Mouse (Mus musculus): ENCODE data around the gene Pdlim7. TPM values are rescaled to one million over a fixed set of nuclear protein-coding genes. Genes with fewer than 3 reads are reported as not detected.

The Pdlim7 gene
- polyA plus RNA-seq, 1 experiment from 2014 or later = 229 TPM

- H3K9me3 ChIP-seq (replicated peaks; ENCODE audit: control insufficient read depth, low read length) = no peaks in the 10 kb centered on the region
- H3K27me3 ChIP-seq (ENCODE audit: control insufficient read depth, insufficient read depth, low read length) = peaks cover 39% of the 10 kb centered on the region
- no peak for ATAC-seq (replicated peaks; ENCODE audit: extremely low read depth, insufficient read depth, low FRiP score)
- no peak overlapping the region for H3K27ac ChIP-seq (ENCODE audit: low read length)
- peaks cover 27% of the 10 kb centered on the region for H3K36me3 ChIP-seq (ENCODE audit: control insufficient read depth, insufficient read depth)
- 93% methylated on average over 8 of the region's 8 CpGs for WGBS
- no peak overlapping the region for H3K4me2 ChIP-seq (ENCODE audit: low read depth, low read length)
- peaks cover 16% of the 10 kb centered on the region for H3K4me1 ChIP-seq (ENCODE audit: control insufficient read depth, insufficient read depth, low read length)
- no peak overlapping the region for H3K9ac ChIP-seq (ENCODE audit: low read length)
- H3K4me3 ChIP-seq (ENCODE audit: low read length) = no peak overlapping the region
These were observed 37.2 kb downstream of the Pdlim7 start for GRCm38 (mm10) chr13:55476256-55476655.

GRCm38 (mm10) chr13:55475750-55476149 lies 37.7 kb downstream of the Pdlim7 start:
- H3K9ac ChIP-seq (ENCODE audit: low read length) = no peak overlapping the region
- H3K36me3 ChIP-seq (ENCODE audit: control insufficient read depth, insufficient read depth) = peaks cover 23% of the 10 kb centered on the region
- peaks cover 39% of the 10 kb centered on the region for H3K27me3 ChIP-seq (ENCODE audit: control insufficient read depth, insufficient read depth, low read length)
- no peak overlapping the region for H3K4me3 ChIP-seq (ENCODE audit: low read length)
- no peaks in the 10 kb centered on the region for H3K9me3 ChIP-seq (replicated peaks; ENCODE audit: control insufficient read depth, low read length)
- peaks cover 21% of the 10 kb centered on the region for H3K4me1 ChIP-seq (ENCODE audit: control insufficient read depth, insufficient read depth, low read length)
- no peak overlapping the region for H3K27ac ChIP-seq (ENCODE audit: low read length)
- 88% methylated on average over 5 of the region's 5 CpGs for WGBS
- ATAC-seq (replicated peaks; ENCODE audit: extremely low read depth, insufficient read depth, low FRiP score) = no peak
- H3K4me2 ChIP-seq (ENCODE audit: low read depth, low read length) = no peak overlapping the region

GRCm38 (mm10) chr13:55474621-55475069 lies 38.8 kb downstream of the Pdlim7 start:
- no peaks in the 10 kb centered on the region for H3K9me3 ChIP-seq (replicated peaks; ENCODE audit: control insufficient read depth, low read length)
- 59% methylated on average over 5 of the region's 5 CpGs for WGBS
- H3K4me2 ChIP-seq (ENCODE audit: low read depth, low read length) = no peak overlapping the region
- H3K27me3 ChIP-seq (ENCODE audit: control insufficient read depth, insufficient read depth, low read length) = peaks cover 45% of the 10 kb centered on the region
- H3K4me1 ChIP-seq (ENCODE audit: control insufficient read depth, insufficient read depth, low read length) = peaks cover 22% of the 10 kb centered on the region
- no peak overlapping the region for H3K9ac ChIP-seq (ENCODE audit: low read length)
- no peak overlapping the region for H3K27ac ChIP-seq (ENCODE audit: low read length)
- no peak overlapping the region for H3K4me3 ChIP-seq (ENCODE audit: low read length)
- no peak for ATAC-seq (replicated peaks; ENCODE audit: extremely low read depth, insufficient read depth, low FRiP score)
- H3K36me3 ChIP-seq (ENCODE audit: control insufficient read depth, insufficient read depth) = peaks cover 13% of the 10 kb centered on the region; the same call in 1 of the 2 replicates

DNA sequence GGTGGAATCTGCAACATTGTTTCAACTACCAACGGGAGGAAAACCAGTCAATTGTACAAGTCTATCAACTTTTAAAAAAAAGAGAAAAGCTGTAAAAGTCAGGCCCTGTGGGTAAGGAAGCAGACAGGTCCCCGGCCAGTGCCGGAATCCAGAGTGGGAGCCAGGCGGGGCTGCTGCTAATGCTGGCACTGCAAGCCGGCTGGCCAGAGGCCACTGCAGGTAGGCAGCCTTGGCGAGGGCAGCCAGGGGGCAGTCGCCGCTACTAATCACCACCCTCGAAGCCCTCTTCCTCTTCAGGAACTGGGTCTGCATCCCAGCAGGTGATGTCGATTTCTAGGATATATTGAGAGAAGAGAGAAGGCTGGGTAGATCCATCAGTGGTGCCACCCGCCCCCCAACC lies 39.5 kb downstream of the Pdlim7 start:
- Histone ChIP-seq H3K27me3 (ENCODE audit: control insufficient read depth, insufficient read depth, low read length) (peaks cover 49% of the 10 kb centered on the region), H3K4me3 (ENCODE audit: low read length) (no peak overlapping the region), H3K4me2 (ENCODE audit: low read depth, low read length) (no peak overlapping the region), H3K9ac (ENCODE audit: low read length) (no peak overlapping the region), H3K4me1 (ENCODE audit: control insufficient read depth, insufficient read depth, low read length) (peaks cover 20% of the 10 kb centered on the region), H3K36me3 (ENCODE audit: control insufficient read depth, insufficient read depth) (peaks cover 13% of the 10 kb centered on the region; the same call in 1 of the 2 replicates), H3K9me3 (replicated peaks; ENCODE audit: control insufficient read depth, low read length) (no peaks in the 10 kb centered on the region), H3K27ac (ENCODE audit: low read length) (no peak overlapping the region)
- no peak for ATAC-seq (replicated peaks; ENCODE audit: extremely low read depth, insufficient read depth, low FRiP score)
- WGBS = 70% methylated on average over 11 of the region's 11 CpGs

- 29% methylated on average over 18 of the region's 18 CpGs for WGBS
These were observed 40.2 kb downstream of the Pdlim7 start for GRCm38 (mm10) chr13:55473076-55473831.

GRCm38 (mm10) chr13:55472132-55473022 lies 41.1 kb downstream of the Pdlim7 start:
- no peaks in the 10 kb centered on the region for H3K9me3 ChIP-seq (replicated peaks; ENCODE audit: control insufficient read depth, low read length)
- ATAC-seq (replicated peaks; ENCODE audit: extremely low read depth, insufficient read depth, low FRiP score) = peak; percentile 38
- peaks cover 15% of the 10 kb centered on the region for H3K4me1 ChIP-seq (ENCODE audit: control insufficient read depth, insufficient read depth, low read length)
- H3K27ac ChIP-seq (ENCODE audit: low read length) = peak overlapping the region; percentile 14
- peak overlapping the region; percentile 98 for H3K4me2 ChIP-seq (ENCODE audit: low read depth, low read length)
- H3K4me3 ChIP-seq (ENCODE audit: low read length) = peak overlapping the region; percentile 63
- H3K9ac ChIP-seq (ENCODE audit: low read length) = peak overlapping the region; percentile 71
- H3K36me3 ChIP-seq (ENCODE audit: control insufficient read depth, insufficient read depth) = peaks cover 13% of the 10 kb centered on the region; the same call in 1 of the 2 replicates
- peaks cover 48% of the 10 kb centered on the region for H3K27me3 ChIP-seq (ENCODE audit: control insufficient read depth, insufficient read depth, low read length)
- under 1% methylated on average over 101 of the region's 103 CpGs for WGBS

More at GRCm38 (mm10) chr13:55473076-55473831, 40.2 kb downstream of the Pdlim7 start:
- peak overlapping the region; percentile 71 for H3K9ac ChIP-seq (ENCODE audit: low read length)
- H3K27ac ChIP-seq (ENCODE audit: low read length) = no peak overlapping the region
- peaks cover 15% of the 10 kb centered on the region for H3K4me1 ChIP-seq (ENCODE audit: control insufficient read depth, insufficient read depth, low read length)
- no peaks in the 10 kb centered on the region for H3K9me3 ChIP-seq (replicated peaks; ENCODE audit: control insufficient read depth, low read length)
- ATAC-seq (replicated peaks; ENCODE audit: extremely low read depth, insufficient read depth, low FRiP score) = no peak
- peak overlapping the region; percentile 63 for H3K4me3 ChIP-seq (ENCODE audit: low read length)
- H3K27me3 ChIP-seq (ENCODE audit: control insufficient read depth, insufficient read depth, low read length) = peaks cover 46% of the 10 kb centered on the region
- peak overlapping the region; percentile 98 for H3K4me2 ChIP-seq (ENCODE audit: low read depth, low read length)
- peaks cover 13% of the 10 kb centered on the region; the same call in 1 of the 2 replicates for H3K36me3 ChIP-seq (ENCODE audit: control insufficient read depth, insufficient read depth)

DNA sequence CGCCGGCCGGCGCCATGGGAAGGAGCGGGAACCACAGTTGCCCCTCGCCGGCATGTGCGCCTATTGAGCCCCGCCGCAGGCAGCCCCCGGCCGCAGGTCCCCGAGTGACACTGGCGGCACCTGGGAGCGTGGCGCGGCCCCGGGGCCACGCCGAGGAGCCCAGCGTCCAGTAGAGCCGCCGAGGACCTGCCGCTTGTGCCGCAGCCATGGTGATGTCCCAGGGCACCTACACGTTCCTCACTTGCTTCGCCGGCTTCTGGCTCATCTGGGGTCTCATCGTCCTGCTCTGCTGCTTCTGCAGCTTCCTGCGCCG lies 41.7 kb downstream of the Pdlim7 start:
- Histone ChIP-seq H3K27ac (ENCODE audit: low read length) (no peak overlapping the region), H3K27me3 (ENCODE audit: control insufficient read depth, insufficient read depth, low read length) (peaks cover 46% of the 10 kb centered on the region), H3K4me3 (ENCODE audit: low read length) (peak overlapping the region; percentile 63), H3K36me3 (ENCODE audit: control insufficient read depth, insufficient read depth) (peaks cover 13% of the 10 kb centered on the region; the same call in 1 of the 2 replicates), H3K9me3 (replicated peaks; ENCODE audit: control insufficient read depth, low read length) (no peaks in the 10 kb centered on the region), H3K4me1 (ENCODE audit: control insufficient read depth, insufficient read depth, low read length) (peaks cover 15% of the 10 kb centered on the region), H3K4me2 (ENCODE audit: low read depth, low read length) (peak overlapping the region; percentile 98), H3K9ac (ENCODE audit: low read length) (peak overlapping the region; percentile 71)
- WGBS = 0% methylated on average over 31 of the region's 31 CpGs
- ATAC-seq (replicated peaks; ENCODE audit: extremely low read depth, insufficient read depth, low FRiP score) = peak; percentile 5; the same call in 1 of the 2 replicates

DNA sequence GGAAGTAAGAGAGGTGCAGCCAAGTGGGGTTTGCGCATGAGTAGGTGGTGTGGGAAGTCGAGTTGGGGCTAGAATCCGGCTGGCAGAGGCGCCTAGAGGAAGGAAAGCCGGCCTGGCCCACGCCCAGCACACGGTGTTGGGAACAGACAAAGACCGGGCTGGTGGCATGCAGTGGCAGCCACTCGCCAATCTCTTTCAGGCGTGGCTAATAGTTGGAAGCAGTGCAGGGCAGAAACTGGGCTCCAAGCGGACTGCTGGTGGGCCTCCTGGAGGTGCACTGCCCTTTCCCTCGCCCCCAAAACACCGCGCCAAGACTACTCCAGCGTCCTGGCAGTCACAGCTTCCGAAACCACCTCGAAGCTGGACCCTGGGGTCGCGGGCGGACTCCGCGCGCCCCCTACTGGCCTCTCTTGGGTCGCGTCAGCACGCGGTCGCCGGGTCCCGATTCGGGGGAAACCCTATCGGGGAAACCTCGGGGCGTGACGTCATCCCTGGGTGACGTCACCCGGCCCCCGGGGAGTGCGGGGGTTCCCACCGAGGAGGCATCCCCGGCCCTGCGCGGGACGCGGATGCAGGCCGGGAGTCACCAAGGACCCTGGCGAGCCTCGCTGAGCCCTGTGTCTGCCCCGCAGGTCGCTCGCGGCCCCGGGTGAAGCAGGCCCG lies 42.2 kb downstream of the Pdlim7 start:
- peak; percentile 66 for ATAC-seq (replicated peaks; ENCODE audit: extremely low read depth, insufficient read depth, low FRiP score)
- peaks cover 44% of the 10 kb centered on the region for H3K27me3 ChIP-seq (ENCODE audit: control insufficient read depth, insufficient read depth, low read length)
- H3K27ac ChIP-seq (ENCODE audit: low read length) = no peak overlapping the region
- peak overlapping the region; percentile 98 for H3K4me2 ChIP-seq (ENCODE audit: low read depth, low read length)
- peak overlapping the region; percentile 71 for H3K9ac ChIP-seq (ENCODE audit: low read length)
- H3K9me3 ChIP-seq (replicated peaks; ENCODE audit: control insufficient read depth, low read length) = no peaks in the 10 kb centered on the region
- WGBS = 1% methylated on average over 54 of the region's 54 CpGs
- H3K4me1 ChIP-seq (ENCODE audit: control insufficient read depth, insufficient read depth, low read length) = peaks cover 15% of the 10 kb centered on the region
- peaks cover 13% of the 10 kb centered on the region; the same call in 1 of the 2 replicates for H3K36me3 ChIP-seq (ENCODE audit: control insufficient read depth, insufficient read depth)
- peak overlapping the region; percentile 63 for H3K4me3 ChIP-seq (ENCODE audit: low read length)

Data from heart, embryonic 16.5 days (tissue).